Mouse (Mus musculus) cerebellum, postnatal 14 days (tissue): Measurements from ENCODE around the gene 1700025G04Rik.
"Not testable (repeated sequence)": the region's sequence is repeated elsewhere in the genome, so short reads cannot be mapped to it uniquely, and the experiment has no call there.

ENCODE experiments used
- DNase-seq, 2 experiments: peaks; one replicate each; pipeline ENCODE4 v3.0.0; 2021; ENCODE audit warnings: mixed read lengths in 2 of 2

Gene 1700025G04Rik

GRCm38 (mm10) chr1:151845926-151846782 lies 243.8 kb downstream of the 1700025G04Rik start:
- DNase-seq: peak; percentile 30 to 55

DNA sequence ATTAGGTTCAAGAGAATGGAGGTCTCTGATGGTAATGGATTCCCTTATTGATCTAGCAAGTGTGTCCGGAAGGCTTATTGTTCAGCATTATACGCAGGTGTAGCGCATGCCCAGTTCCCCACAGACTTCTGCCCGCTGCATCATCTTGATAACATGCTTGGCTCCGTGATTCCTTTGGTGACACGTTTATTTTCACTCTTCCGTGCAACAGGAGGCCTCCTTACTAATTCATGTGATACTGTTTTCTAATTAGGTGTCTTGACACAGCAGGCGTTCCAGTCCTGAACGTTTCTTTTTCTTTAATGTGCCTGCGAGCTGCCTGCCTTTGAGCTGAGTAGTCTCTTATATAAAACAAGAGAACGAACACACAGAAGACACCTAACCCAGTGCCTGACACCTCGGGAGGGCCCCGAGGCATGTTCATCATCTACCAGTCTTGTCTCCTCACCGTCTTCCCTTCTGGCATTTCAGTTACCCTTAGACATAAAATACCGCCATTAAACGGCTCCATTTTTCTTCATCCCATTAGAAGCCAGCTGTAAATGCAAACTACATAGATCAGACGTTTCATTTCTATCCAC lies 244.6 kb downstream of the 1700025G04Rik start:
- no peak for DNase-seq

DNA sequence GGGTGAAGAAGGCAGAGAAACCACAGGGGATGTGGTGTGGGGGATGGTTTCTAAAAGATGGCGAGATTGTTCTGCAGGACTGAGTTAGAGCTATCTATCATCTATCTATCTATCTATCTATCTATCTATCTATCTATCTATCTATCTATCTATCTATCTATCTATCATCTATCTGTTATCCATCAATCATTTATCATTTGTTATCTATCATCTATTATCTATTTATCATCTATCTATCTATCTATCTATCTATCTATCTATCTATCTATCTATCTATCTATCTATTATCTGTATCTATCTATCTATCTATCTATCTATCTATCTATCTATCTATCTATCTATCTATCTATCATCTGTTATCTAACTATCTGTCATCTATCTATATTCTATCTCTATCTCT lies 249.6 kb downstream of the 1700025G04Rik start:
- not testable (repeated sequence) for DNase-seq

DNA sequence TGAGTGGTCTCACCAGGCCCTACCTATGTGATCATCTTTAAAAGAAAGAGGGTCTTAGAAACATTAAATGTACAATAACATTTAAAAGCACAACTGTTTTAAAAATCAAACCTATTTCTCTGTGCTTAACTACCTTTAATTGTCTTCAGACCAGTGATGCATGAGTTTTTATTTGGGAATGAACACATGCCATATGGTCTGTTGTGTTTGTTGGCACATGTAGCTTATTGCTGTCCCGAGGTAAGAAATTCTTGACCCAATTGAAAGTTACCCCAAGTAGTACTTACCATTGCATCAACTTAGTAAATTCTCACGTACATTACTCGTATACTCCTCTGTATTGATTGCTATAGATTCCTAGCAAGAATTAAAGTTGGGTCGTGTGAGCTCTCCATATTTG lies 254.7 kb downstream of the 1700025G04Rik start:
- DNase-seq: peak in 1 of 2 experiments; percentile 32

GRCm38 (mm10) chr1:151831791-151832190 lies 258.1 kb downstream of the 1700025G04Rik start:
- DNase-seq: no peak

DNA sequence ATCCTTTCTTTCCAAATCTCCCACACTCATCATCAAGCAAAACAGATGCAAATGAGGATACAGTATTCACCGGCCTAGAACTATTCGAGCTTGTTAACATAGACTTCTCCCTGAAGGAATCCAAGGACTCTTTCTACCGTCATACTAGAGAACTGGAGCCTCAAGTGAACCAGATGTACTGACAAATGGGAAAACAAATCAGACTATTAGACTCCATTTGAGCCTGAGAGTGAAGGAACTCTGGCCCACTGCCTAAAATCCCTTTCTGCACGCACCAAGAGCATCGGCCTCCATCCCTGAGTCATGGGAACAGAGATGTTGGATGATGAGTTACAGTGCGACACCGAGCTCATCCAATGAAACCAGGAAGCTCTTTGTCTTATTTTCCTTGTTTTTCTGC lies 264.9 kb downstream of the 1700025G04Rik start:
- peak; percentile 34 to 46 for DNase-seq

- peak; percentile 87 to 89 for DNase-seq
Measured at GRCm38 (mm10) chr1:151820457-151820856, 269.5 kb downstream of the 1700025G04Rik start.

DNA sequence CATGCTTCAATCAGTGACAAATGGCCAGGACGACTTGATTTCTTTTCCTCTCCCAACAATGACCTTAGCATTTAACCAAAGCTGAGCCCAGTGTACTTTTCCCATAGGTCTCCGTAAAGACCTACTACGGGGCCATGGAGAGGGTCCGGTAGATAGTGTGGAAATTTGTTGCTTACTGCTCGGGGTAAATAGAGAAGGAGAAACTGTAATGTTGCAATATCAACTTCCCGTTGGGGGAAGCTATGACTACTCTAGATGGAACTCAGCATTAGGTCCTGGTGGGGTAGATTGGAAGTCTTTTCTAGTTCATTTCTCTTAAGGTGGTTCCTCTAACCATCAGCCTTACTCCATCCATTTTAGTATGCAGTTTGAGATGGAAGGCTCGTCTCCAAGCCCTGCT lies 270.7 kb downstream of the 1700025G04Rik start:
- DNase-seq: no peak

DNA sequence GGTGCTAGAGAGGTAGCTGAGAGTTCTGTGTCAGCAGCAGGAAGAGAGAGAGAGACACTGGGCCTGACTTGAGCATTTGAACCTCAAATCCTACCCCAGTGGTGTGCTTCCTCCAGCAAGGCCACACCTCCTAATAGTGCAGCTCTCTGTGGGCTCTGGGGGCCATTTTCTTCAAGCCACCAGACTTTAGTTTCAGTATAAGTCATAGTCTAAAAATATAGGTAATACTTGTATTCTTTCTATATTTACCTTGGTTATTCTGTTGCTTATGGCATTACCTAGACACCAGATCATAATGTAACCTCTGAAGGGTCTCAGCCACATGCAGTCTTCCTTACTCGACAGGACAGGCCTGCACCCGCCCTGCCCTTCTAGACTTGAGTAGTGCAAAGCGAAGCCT lies 273.9 kb downstream of the 1700025G04Rik start:
- no peak for DNase-seq

GRCm38 (mm10) chr1:151812004-151812712 lies 277.8 kb downstream of the 1700025G04Rik start:
- DNase-seq: no peak

- peak; percentile 36 to 38 for DNase-seq
Measured at GRCm38 (mm10) chr1:151811456-151811855, 278.5 kb downstream of the 1700025G04Rik start.

- DNase-seq: no peak
Measured at GRCm38 (mm10) chr1:151810628-151811421, 279.1 kb downstream of the 1700025G04Rik start.

DNA sequence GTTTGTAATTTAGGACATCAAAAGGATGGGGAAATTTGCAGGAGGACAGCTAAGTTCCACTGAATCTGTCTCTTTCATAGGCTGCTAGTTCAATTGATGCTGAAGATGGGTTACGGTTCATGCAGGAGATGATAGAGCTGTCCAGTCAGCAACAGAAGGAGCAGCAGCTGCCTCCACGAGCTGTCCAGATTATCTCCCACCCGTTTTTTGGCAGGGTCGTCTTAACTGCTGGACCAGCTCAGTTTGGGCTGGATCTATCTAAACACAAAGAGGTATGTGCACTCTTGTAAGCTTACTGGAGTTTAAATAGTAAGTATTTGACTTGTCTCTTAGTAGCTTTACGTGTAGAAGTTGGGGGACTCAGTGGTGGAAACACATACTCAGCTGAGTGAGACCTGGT lies 282.6 kb downstream of the 1700025G04Rik start:
- peak in 1 of 2 experiments; percentile 15 for DNase-seq

GRCm38 (mm10) chr1:151802795-151803194 lies 287.1 kb downstream of the 1700025G04Rik start:
- not testable (repeated sequence) for DNase-seq
